Mouse (Mus musculus) liver, postnatal 0 days (tissue): ENCODE measurements around the gene Pou6f2. TPM values are rescaled to one million over a fixed set of nuclear protein-coding genes. Genes with fewer than 3 reads are reported as not detected.

ENCODE experiments used
- ATAC-seq: fragments of 200-750 bp; cut with Nextera tagmentation; 2 replicates; pipeline ENCODE4 v1.8.0; 2017; ENCODE audit warnings: mild to moderate bottlenecking, moderate library complexity
- DNase-seq: peaks from one replicate; pipeline ENCODE4 v3.0.0-alpha.2; 2016
- H3K27ac ChIP-seq: fragments of 300-500 bp; sonication (generic); 2 replicates; pipeline ENCODE4 v1.5.1; 2014; ENCODE audit warnings: antibody characterized with exemption, moderate library complexity, mild to moderate bottlenecking, low read depth
- H3K27me3 ChIP-seq: fragments of 300-500 bp; sonication (generic); 2 replicates; pipeline ENCODE4 v1.6.1; 2014; ENCODE audit warnings: low read length, control low read depth, mixed read lengths; ENCODE audit not compliant: insufficient read depth
- H3K36me3 ChIP-seq: fragments of 300-500 bp; sonication (generic); replicated peaks from 2 replicates; pipeline ENCODE4 v1.6.1; 2014; ENCODE audit warnings: mild to moderate bottlenecking, control low read depth, low read length, moderate library complexity, mixed read lengths; ENCODE audit not compliant: insufficient read depth
- H3K4me1 ChIP-seq: fragments of 300-500 bp; sonication (generic); 2 replicates; pipeline ENCODE4 v1.6.1; 2014; ENCODE audit warnings: antibody characterized with exemption, mild to moderate bottlenecking, control low read depth; ENCODE audit not compliant: insufficient read depth
- H3K4me2 ChIP-seq: fragments of 300-500 bp; sonication (generic); 2 replicates; pipeline ENCODE4 v1.6.1; 2014; ENCODE audit warnings: low read depth, mild to moderate bottlenecking, low read length, moderate library complexity, mixed read lengths
- H3K4me3 ChIP-seq: fragments of 300-500 bp; sonication (generic); 2 replicates; pipeline ENCODE4 v1.5.1; 2014; ENCODE audit warnings: low read depth, low read length
- H3K9ac ChIP-seq: fragments of 300-500 bp; sonication (generic); replicated peaks from 2 replicates; pipeline ENCODE4 v1.6.1; 2014; ENCODE audit warnings: mild to moderate bottlenecking, moderate library complexity
- H3K9me3 ChIP-seq: fragments of 300-500 bp; sonication (generic); 2 replicates; pipeline ENCODE4 v1.6.1; 2016; ENCODE audit warnings: mild to moderate bottlenecking, control low read depth, low read length, mixed read lengths
- CTCF ChIP-seq: sonication (generic); IDR thresholded peaks from 2 replicates; pipeline ENCODE4 v1.5.1; 2016; ENCODE audit warnings: antibody characterized with exemption, low read depth
- EP300 ChIP-seq: IDR thresholded peaks from 2 replicates; pipeline ENCODE4 v1.6.1; 2016; ENCODE audit warnings: antibody characterized with exemption, low read depth, mild to moderate bottlenecking
- WGBS: fragments of 180-500 bp; shearing (Covaris S2); extraction: QIAGEN DNeasy Blood & Tissue Kit; methylation state at CpG from one replicate; pipeline ENCODE4 v1.1.7; 2014; ENCODE audit not compliant: insufficient replicate concordance; 5-methylcytosine and 5-hydroxymethylcytosine counted together
- polyA plus RNA-seq: library from polyadenylated mRNA; unstranded; fragments of >200 nt; fragmentation: Nextera tagmentation; extraction: Ambion mirVana; gene quantifications from 2 replicates; pipeline ENCODE4 v1.2.1, GENCODE M21; 2015

Pou6f2 gene
- polyA plus RNA-seq, 1 experiment from 2014 or later: not detected

GRCm38 (mm10) chr13:18309024-18309423 lies 88.5 kb downstream of the Pou6f2 start:
- Histone ChIP-seq H3K27ac (no peak overlapping the region), H3K36me3 (no peaks in the 10 kb centered on the region), H3K9me3 (no peaks in the 10 kb centered on the region), H3K27me3 (no peaks in the 10 kb centered on the region), H3K4me3 (no peak overlapping the region), H3K9ac (no peak overlapping the region), H3K4me2 (no peak overlapping the region), H3K4me1 (no peaks in the 10 kb centered on the region)
- DNase-seq (no peak), ATAC-seq (no peak)
- TF ChIP-seq EP300: no peak
- TF ChIP-seq CTCF: no peak
- 71% methylated on average over 7 of the region's 7 CpGs for WGBS

GRCm38 (mm10) chr13:18306506-18307145 lies 90.9 kb downstream of the Pou6f2 start:
- no peak for DNase-seq
- Histone ChIP-seq H3K4me2 (no peak overlapping the region), H3K27ac (no peak overlapping the region), H3K36me3 (no peaks in the 10 kb centered on the region), H3K4me3 (no peak overlapping the region), H3K9me3 (no peaks in the 10 kb centered on the region), H3K9ac (no peak overlapping the region), H3K27me3 (no peaks in the 10 kb centered on the region), H3K4me1 (no peaks in the 10 kb centered on the region)
- no peak for ATAC-seq
- WGBS: 84% methylated on average over 7 of the region's 7 CpGs
- TF ChIP-seq CTCF (no peak), EP300 (no peak)

DNA sequence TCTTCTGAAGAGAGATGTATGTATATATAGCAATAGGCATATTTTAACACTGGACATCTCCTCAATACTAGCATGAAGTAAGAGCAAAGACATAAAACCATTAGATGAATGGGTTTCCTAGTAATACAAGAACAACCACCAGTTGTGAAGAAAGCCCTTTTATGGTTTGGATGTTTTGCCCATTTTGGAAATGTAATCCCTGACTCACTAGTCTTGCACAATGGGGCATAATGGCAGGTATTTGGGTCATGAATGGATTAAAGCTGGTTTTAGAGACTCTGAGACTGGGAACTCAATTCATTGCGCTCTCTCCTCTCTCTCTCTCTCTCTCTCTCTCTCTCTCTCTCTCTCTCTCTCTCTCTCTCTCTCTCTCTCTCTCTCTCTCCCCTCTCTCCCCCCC lies 97.5 kb downstream of the Pou6f2 start:
- H3K9me3 ChIP-seq: no peaks in the 10 kb centered on the region
- no peak overlapping the region for H3K4me2 ChIP-seq
- H3K4me3 ChIP-seq: no peak overlapping the region
- H3K9ac ChIP-seq: no peak overlapping the region
- ATAC-seq: no peak
- H3K27me3 ChIP-seq: no peaks in the 10 kb centered on the region
- 80% methylated on average over 1 of the region's 1 CpGs for WGBS
- H3K4me1 ChIP-seq: no peaks in the 10 kb centered on the region
- TF ChIP-seq CTCF: no peak
- no peak for TF ChIP-seq EP300
- no peak overlapping the region for H3K27ac ChIP-seq
- no peaks in the 10 kb centered on the region for H3K36me3 ChIP-seq
- DNase-seq: no peak

- no peak overlapping the region for H3K4me2 ChIP-seq
- 78% methylated on average over 1 of the region's 1 CpGs for WGBS
- no peaks in the 10 kb centered on the region for H3K36me3 ChIP-seq
- ATAC-seq: no peak
- no peak overlapping the region for H3K4me3 ChIP-seq
- DNase-seq: no peak
- H3K4me1 ChIP-seq: no peaks in the 10 kb centered on the region
- TF ChIP-seq CTCF (no peak), EP300 (no peak)
- H3K9me3 ChIP-seq: no peaks in the 10 kb centered on the region
- H3K27ac ChIP-seq: no peak overlapping the region
- H3K9ac ChIP-seq: no peak overlapping the region
- H3K27me3 ChIP-seq: no peaks in the 10 kb centered on the region
These were observed 104.0 kb downstream of the Pou6f2 start for GRCm38 (mm10) chr13:18293438-18293837.

GRCm38 (mm10) chr13:18290253-18290914 lies 107.1 kb downstream of the Pou6f2 start:
- no peaks in the 10 kb centered on the region for H3K9me3 ChIP-seq
- WGBS: 80% methylated on average over 4 of the region's 4 CpGs
- H3K4me1 ChIP-seq: no peaks in the 10 kb centered on the region
- no peak overlapping the region for H3K4me2 ChIP-seq
- no peak overlapping the region for H3K9ac ChIP-seq
- no peak for ATAC-seq
- H3K27me3 ChIP-seq: no peaks in the 10 kb centered on the region
- TF ChIP-seq CTCF (no peak), EP300 (no peak)
- no peak overlapping the region for H3K27ac ChIP-seq
- no peak for DNase-seq
- H3K4me3 ChIP-seq: no peak overlapping the region
- no peaks in the 10 kb centered on the region for H3K36me3 ChIP-seq

- TF ChIP-seq CTCF (no peak), EP300 (no peak)
- Histone ChIP-seq H3K36me3 (no peaks in the 10 kb centered on the region), H3K9ac (no peak overlapping the region), H3K4me1 (no peaks in the 10 kb centered on the region), H3K27me3 (no peaks in the 10 kb centered on the region), H3K27ac (no peak overlapping the region), H3K4me2 (no peak overlapping the region), H3K4me3 (no peak overlapping the region), H3K9me3 (no peaks in the 10 kb centered on the region)
- ATAC-seq (no peak), DNase-seq (no peak)
- WGBS: 76% methylated on average over 7 of the region's 7 CpGs
These were observed 110.0 kb downstream of the Pou6f2 start for GRCm38 (mm10) chr13:18287536-18287935.
